Mouse (Mus musculus) embryo, embryonic 9.5 days (tissue): Measurements from ENCODE around the gene Sars.

Experiments used
- DNase-seq: peaks from one replicate; pipeline ENCODE4 v3.0.0-alpha.2; 2017; ENCODE audit errors: extremely low spot score

The Sars gene

GRCm38 (mm10) chr3:108392299-108392698, 52.7 kb downstream of the Sars start:
- DNase-seq, result no peak

GRCm38 (mm10) chr3:108389111-108389545, 55.9 kb downstream of the Sars start:
- DNase-seq, result peak; percentile 96

- DNase-seq, result no peak
These were observed 58.8 kb downstream of the Sars start for GRCm38 (mm10) chr3:108386186-108386585.

GRCm38 (mm10) chr3:108384425-108384824, 60.6 kb downstream of the Sars start:
- DNase-seq, result no peak

- peak; percentile 91 for DNase-seq
These were observed 61.3 kb downstream of the Sars start, which contains the start of gene Psrc1 for GRCm38 (mm10) chr3:108383485-108384354. Psrc1 (plus strand) TSS chr3:108383839.

GRCm38 (mm10) chr3:108381945-108382875, 62.8 kb downstream of the Sars start:
- DNase-seq, result no peak

GRCm38 (mm10) chr3:108380695-108381094, 64.3 kb downstream of the Sars start:
- DNase-seq, result no peak

- DNase-seq, result no peak
These were observed 65.9 kb downstream of the Sars start for GRCm38 (mm10) chr3:108378875-108379663.
